Mouse (Mus musculus) embryonic facial prominence, embryonic 14.5 days (tissue): ENCODE results near the gene Mn1. TPM values are rescaled to one million over a fixed set of nuclear protein-coding genes. Genes with fewer than 3 reads are reported as not detected.

Source experiments
- ATAC-seq: fragments of 200-750 bp; cut with Nextera tagmentation; 2 replicates; pipeline ENCODE4 v1.8.0; 2017; ENCODE audit warnings: low read depth, moderate number of reproducible peaks, moderate TSS enrichment
- DNase-seq: peaks from one replicate; pipeline ENCODE4 v3.0.0-alpha.2; 2015; ENCODE audit warnings: low spot score
- H3K27ac ChIP-seq: fragments of 300-500 bp; sonication (generic); replicated peaks from 2 replicates; pipeline ENCODE4 v1.5.1; 2014; ENCODE audit warnings: low read depth, mild to moderate bottlenecking, low read length, moderate library complexity
- H3K27me3 ChIP-seq: fragments of 300-500 bp; sonication (generic); replicated peaks from 2 replicates; pipeline ENCODE4 v1.6.1; 2014; ENCODE audit warnings: low read length; ENCODE audit not compliant: control insufficient read depth, insufficient read depth
- H3K36me3 ChIP-seq: fragments of 300-500 bp; sonication (generic); 2 replicates; pipeline ENCODE4 v1.6.1; 2014; ENCODE audit warnings: low read length, mixed read lengths; ENCODE audit not compliant: control insufficient read depth, insufficient read depth
- H3K4me1 ChIP-seq: fragments of 300-500 bp; sonication (generic); 2 replicates; pipeline ENCODE4 v1.6.1; 2014; ENCODE audit warnings: antibody characterized with exemption, low read length; ENCODE audit not compliant: control insufficient read depth, insufficient read depth
- H3K4me2 ChIP-seq: fragments of 300-500 bp; sonication (generic); 2 replicates; pipeline ENCODE4 v1.6.1; 2014; ENCODE audit warnings: low read depth, mild to moderate bottlenecking, low read length, moderate library complexity, mixed read lengths
- H3K4me3 ChIP-seq: fragments of 300-500 bp; sonication (generic); 2 replicates; pipeline ENCODE4 v1.5.1; 2014; ENCODE audit warnings: low read depth, mild to moderate bottlenecking, low read length
- H3K9ac ChIP-seq: fragments of 300-500 bp; sonication (generic); 2 replicates; pipeline ENCODE4 v1.6.1; 2014; ENCODE audit warnings: low read depth, mild to moderate bottlenecking, low read length, moderate library complexity, mixed read lengths
- H3K9me3 ChIP-seq: fragments of 300-500 bp; sonication (generic); 2 replicates; pipeline ENCODE4 v1.6.1; 2016; ENCODE audit warnings: low read length; ENCODE audit not compliant: control insufficient read depth
- WGBS: fragments of 180-500 bp; shearing (Covaris S2); extraction: QIAGEN DNeasy Blood & Tissue Kit; methylation state at CpG from one replicate; pipeline ENCODE4 v1.1.7; 2014; 5-methylcytosine and 5-hydroxymethylcytosine counted together
- polyA plus RNA-seq: library from polyadenylated mRNA; unstranded; fragments of >200 nt; fragmentation: Nextera tagmentation; extraction: Ambion mirVana; gene quantifications from 2 replicates; pipeline ENCODE4 v1.2.1, GENCODE M21; 2014

Mn1 gene
- polyA plus RNA-seq, 1 experiment from 2014 or later = 29.1 TPM

DNA sequence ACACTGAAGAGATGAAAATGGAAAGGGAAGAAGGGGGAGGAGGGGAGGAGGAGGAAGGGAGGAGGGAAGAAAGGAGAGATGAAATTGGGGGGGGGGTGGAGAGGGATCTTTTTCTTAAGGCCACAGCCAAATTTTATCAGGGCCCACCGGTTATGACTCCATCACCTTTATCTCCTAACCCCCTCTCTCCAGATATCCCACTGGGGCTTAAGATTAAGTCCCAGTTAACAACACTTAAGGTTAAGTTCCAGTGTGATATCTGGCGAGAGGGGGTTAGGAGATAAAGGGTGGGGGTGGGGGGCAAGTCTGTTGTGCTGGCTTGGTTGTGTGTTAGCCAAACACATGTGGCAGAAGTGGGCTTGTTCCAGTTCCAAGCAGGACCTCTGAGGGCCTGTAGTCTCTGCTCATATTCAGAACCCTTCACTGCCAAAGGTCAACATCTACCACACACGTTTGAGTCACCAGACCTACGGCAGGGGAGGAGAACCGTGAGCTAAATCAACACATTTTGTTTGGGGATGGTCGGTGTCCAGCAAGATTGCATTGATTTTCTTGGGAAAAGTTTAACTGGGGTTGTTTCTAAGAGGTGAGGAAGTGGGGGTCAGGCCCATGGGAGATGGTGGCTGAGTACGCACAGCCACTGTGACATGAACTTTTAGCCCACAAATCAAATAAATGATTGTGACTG is 52.2 kb downstream of the Mn1 start:
- Histone ChIP-seq H3K4me1 (peaks cover 4% of the 10 kb centered on the region; the same call in 1 of the 2 replicates), H3K27ac (no peak overlapping the region), H3K9me3 (no peaks in the 10 kb centered on the region), H3K27me3 (no peaks in the 10 kb centered on the region), H3K36me3 (no peaks in the 10 kb centered on the region), H3K4me2 (no peak overlapping the region), H3K9ac (no peak overlapping the region), H3K4me3 (no peak overlapping the region)
- 69% methylated on average over 7 of the region's 7 CpGs for WGBS
- DNase-seq (no peak), ATAC-seq (no peak)

DNA sequence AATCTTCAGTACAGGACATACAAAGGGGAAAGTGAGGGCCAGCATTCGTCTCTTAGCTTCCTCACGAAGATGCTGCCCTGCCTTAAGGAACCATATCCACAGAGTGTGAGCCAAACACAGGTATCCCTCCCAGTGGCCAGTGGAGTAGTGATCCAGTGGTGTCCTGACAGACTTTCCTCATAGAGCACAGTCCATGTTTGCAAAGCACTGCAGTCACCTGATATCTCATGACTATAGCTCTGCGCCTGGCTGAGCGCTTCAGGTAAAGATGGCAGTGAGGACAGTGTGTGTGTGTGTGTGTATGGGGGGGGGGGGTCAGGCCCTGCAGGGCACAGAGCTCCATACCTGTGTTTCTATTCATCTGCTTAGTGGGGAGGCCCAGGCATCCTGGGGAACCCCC is 53.7 kb downstream of the Mn1 start:
- H3K27ac ChIP-seq = no peak overlapping the region
- H3K4me3 ChIP-seq = no peak overlapping the region
- H3K27me3 ChIP-seq = no peaks in the 10 kb centered on the region
- H3K4me2 ChIP-seq = no peak overlapping the region
- ATAC-seq (no peak), DNase-seq (no peak)
- H3K9ac ChIP-seq = no peak overlapping the region
- peaks cover under 1% of the 10 kb centered on the region; the same call in 1 of the 2 replicates for H3K4me1 ChIP-seq
- H3K9me3 ChIP-seq = no peaks in the 10 kb centered on the region
- WGBS = 83% methylated on average over 4 of the region's 4 CpGs
- no peaks in the 10 kb centered on the region for H3K36me3 ChIP-seq

DNA sequence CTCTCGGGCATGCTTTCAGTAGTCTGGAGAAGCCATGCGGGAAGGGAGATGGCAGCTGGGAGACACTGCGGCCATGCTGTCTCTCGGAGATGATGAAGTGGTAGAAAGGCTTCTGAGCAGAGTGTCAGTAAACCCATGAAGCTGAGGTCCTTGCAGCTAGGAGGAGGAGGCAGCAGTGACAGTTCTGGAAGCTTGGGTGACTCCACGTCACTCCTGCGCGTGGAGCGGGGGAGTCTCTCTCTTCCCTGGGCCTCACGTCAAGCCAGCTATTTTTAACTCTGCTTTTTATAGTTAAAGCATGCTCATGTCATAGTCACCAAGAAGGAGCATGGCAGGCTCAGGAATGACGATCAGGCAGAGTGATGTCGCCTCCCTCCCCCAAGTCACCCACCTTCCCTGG is 56.3 kb downstream of the Mn1 start:
- no peak overlapping the region for H3K27ac ChIP-seq
- H3K4me3 ChIP-seq = no peak overlapping the region
- H3K36me3 ChIP-seq = no peaks in the 10 kb centered on the region
- WGBS = 71% methylated on average over 11 of the region's 11 CpGs
- H3K27me3 ChIP-seq = no peaks in the 10 kb centered on the region
- no peak overlapping the region for H3K9ac ChIP-seq
- DNase-seq (no peak), ATAC-seq (no peak)
- H3K4me2 ChIP-seq = no peak overlapping the region
- no peaks in the 10 kb centered on the region for H3K4me1 ChIP-seq
- no peaks in the 10 kb centered on the region for H3K9me3 ChIP-seq

GRCm38 (mm10) chr5:111475721-111476120 is 58.6 kb downstream of the Mn1 start:
- Histone ChIP-seq H3K36me3 (no peaks in the 10 kb centered on the region), H3K4me2 (no peak overlapping the region), H3K9me3 (no peaks in the 10 kb centered on the region), H3K27me3 (no peaks in the 10 kb centered on the region), H3K4me1 (no peaks in the 10 kb centered on the region), H3K27ac (no peak overlapping the region), H3K9ac (no peak overlapping the region), H3K4me3 (no peak overlapping the region)
- DNase-seq (no peak), ATAC-seq (no peak)
- WGBS = 76% methylated on average over 5 of the region's 5 CpGs

DNA sequence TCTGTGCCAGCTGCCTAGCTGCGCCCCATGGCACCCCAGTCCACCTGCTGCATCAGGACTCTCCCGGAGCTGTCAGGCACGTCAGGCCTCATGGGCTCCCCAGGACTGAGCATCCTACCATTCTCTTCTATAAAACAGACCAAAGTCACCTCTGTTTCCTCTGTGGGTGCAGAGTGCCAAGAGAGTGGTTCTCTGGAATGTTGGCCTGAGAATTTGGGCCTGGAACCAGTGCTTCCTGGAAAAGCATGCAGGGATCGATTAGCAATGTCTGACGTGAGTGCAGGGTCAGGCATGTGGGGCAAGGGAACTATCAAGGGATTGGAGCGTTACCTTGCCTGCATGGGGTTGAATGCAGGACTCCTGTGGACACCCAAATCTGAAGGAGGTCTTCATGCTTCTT is 59.0 kb downstream of the Mn1 start:
- H3K4me3 ChIP-seq = no peak overlapping the region
- ATAC-seq (no peak), DNase-seq (no peak)
- no peaks in the 10 kb centered on the region for H3K9me3 ChIP-seq
- H3K27me3 ChIP-seq = no peaks in the 10 kb centered on the region
- WGBS = 83% methylated on average over 6 of the region's 6 CpGs
- H3K36me3 ChIP-seq = no peaks in the 10 kb centered on the region
- no peak overlapping the region for H3K4me2 ChIP-seq
- no peaks in the 10 kb centered on the region for H3K4me1 ChIP-seq
- no peak overlapping the region for H3K9ac ChIP-seq
- H3K27ac ChIP-seq = no peak overlapping the region

DNA sequence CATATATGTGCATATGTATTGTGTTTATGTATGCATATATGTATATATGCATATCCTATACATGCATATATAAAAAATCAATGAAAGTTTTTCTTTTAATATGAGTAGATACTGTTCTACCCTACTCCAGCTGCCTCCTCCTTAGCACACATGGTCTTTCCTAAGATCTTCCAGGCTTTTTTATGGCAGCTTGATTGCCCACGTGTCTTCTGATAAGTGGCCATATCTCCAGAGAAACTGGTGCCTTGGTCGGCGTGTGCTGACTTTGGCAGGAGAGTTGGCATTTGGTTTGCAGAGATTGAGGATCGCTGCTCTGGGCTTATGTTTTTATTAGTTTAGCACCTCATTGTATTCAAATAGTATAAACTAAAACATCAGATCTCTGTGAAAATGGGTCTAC is 68.7 kb downstream of the Mn1 start:
- no peaks in the 10 kb centered on the region for H3K4me1 ChIP-seq
- ATAC-seq = no peak
- no peaks in the 10 kb centered on the region for H3K9me3 ChIP-seq
- no peak overlapping the region for H3K27ac ChIP-seq
- 83% methylated on average over 4 of the region's 4 CpGs for WGBS
- no peak overlapping the region for H3K4me3 ChIP-seq
- no peaks in the 10 kb centered on the region for H3K27me3 ChIP-seq
- H3K9ac ChIP-seq = no peak overlapping the region
- DNase-seq = no peak
- H3K4me2 ChIP-seq = no peak overlapping the region
- no peaks in the 10 kb centered on the region for H3K36me3 ChIP-seq

- Histone ChIP-seq H3K27ac (no peak overlapping the region), H3K27me3 (no peaks in the 10 kb centered on the region), H3K9me3 (no peaks in the 10 kb centered on the region), H3K9ac (no peak overlapping the region), H3K4me3 (no peak overlapping the region), H3K4me1 (no peaks in the 10 kb centered on the region), H3K36me3 (no peaks in the 10 kb centered on the region), H3K4me2 (no peak overlapping the region)
- ATAC-seq (peak; percentile 60), DNase-seq (no peak)
- 53% methylated on average over 7 of the region's 7 CpGs for WGBS
Measured at GRCm38 (mm10) chr5:111489022-111489616, 72.0 kb downstream of the Mn1 start.

DNA sequence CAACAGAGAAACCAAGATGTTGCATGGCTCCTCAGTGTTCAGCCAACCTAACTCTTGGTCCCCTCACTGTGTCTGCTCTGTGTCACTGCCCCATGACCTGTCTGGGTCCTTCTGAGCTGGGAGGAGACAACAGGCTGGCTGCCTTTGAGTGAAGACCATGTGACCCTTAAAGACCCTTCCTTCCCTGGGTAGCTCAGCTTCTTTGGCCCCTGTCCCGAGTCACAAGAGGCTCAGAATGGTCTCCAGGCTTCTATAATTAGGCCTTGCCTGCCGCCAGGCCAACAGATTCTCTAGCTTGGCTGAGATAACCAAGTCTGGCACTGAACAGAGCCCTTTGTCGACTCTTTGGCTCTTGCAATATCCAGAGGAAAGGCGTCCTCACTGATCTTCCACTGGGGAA is 73.4 kb downstream of the Mn1 start:
- ATAC-seq = no peak

DNA sequence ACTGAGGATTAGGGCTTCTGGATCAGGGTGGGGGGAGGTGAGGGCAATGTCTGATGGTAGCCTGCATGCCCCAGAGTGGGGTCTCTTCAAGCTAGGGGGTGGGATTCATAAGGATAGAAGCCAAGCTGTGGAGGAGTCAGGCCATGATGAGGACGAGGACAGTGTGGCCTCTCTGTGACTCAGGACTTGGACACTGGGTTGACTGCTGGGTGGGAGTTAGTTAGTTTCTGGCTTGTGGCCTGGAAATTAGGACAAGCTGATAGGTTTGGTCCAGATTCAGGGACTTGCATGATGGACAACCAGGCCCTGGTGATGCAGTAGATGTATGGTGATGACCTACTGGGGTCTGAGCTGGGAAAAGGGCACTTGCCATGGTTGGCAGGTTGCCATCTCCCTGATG is 74.3 kb downstream of the Mn1 start:
- DNase-seq (no peak), ATAC-seq (no peak)
- Histone ChIP-seq H3K4me3 (no peak overlapping the region), H3K9me3 (no peaks in the 10 kb centered on the region), H3K36me3 (no peaks in the 10 kb centered on the region), H3K9ac (no peak overlapping the region), H3K4me2 (no peak overlapping the region), H3K27me3 (no peaks in the 10 kb centered on the region), H3K4me1 (peaks cover 6% of the 10 kb centered on the region; the same call in 1 of the 2 replicates), H3K27ac (no peak overlapping the region)
- WGBS = 75% methylated on average over 1 of the region's 1 CpGs

More for the DNA sequence above, 73.4 kb downstream of the Mn1 start:
- 71% methylated on average over 4 of the region's 4 CpGs for WGBS
- no peaks in the 10 kb centered on the region for H3K4me1 ChIP-seq
- H3K36me3 ChIP-seq = no peaks in the 10 kb centered on the region
- H3K9me3 ChIP-seq = no peaks in the 10 kb centered on the region
- no peak overlapping the region for H3K4me2 ChIP-seq
- H3K4me3 ChIP-seq = no peak overlapping the region
- H3K27me3 ChIP-seq = no peaks in the 10 kb centered on the region
- no peak overlapping the region for H3K27ac ChIP-seq
- DNase-seq = no peak
- H3K9ac ChIP-seq = no peak overlapping the region
